Mouse (Mus musculus) stomach, postnatal 0 days (tissue): Measurements from ENCODE around the gene Acss1.

Experiments used
- CTCF ChIP-seq: IDR thresholded peaks from 2 replicates; pipeline ENCODE4 v1.5.1; 2016; ENCODE audit warnings: antibody characterized with exemption, low read depth, mild to moderate bottlenecking, moderate library complexity
- EP300 ChIP-seq: optimal IDR thresholded peaks from 2 replicates; pipeline ENCODE3; 2016; ENCODE audit warnings: antibody characterized with exemption

DNA sequence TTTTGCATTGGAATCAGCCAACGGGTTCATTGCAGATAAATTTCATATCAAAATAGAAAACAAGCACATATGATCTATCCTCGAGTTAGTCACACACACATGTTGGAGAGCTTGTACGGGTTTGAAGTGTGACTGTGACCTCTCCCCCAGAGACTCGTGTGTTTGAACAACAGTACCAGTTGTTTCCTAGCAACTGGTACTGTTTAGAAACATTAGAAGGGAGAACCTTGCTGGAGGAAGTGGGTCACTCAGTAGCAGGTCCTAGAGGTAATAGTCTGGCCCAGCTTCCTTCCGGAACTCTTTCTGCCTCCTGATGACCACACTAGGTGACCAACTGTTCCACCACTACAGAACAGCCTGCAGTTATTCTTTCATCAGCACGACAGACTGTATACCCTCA lies 13.0 kb downstream of the Acss1 start:
- no peak for TF ChIP-seq CTCF
- TF ChIP-seq EP300, result no peak
